Mouse (Mus musculus) thymus, postnatal 0 days (tissue): ENCODE measurements around the gene Kcnip3. TPM values are rescaled to one million over a fixed set of nuclear protein-coding genes. Genes with fewer than 3 reads are reported as not detected.

ENCODE experiments used
- DNase-seq: peaks from one replicate; pipeline ENCODE4 v3.0.0-alpha.2; 2015; ENCODE audit warnings: low spot score
- polyA plus RNA-seq: library from polyadenylated mRNA; unstranded; fragments of >200 nt; fragmentation: Nextera tagmentation; extraction: Ambion mirVana; gene quantifications from 2 replicates; pipeline ENCODE4 v1.2.1, GENCODE M21; 2015

Gene Kcnip3
- polyA plus RNA-seq, 1 experiment from 2014 or later: 2.2 TPM

DNA sequence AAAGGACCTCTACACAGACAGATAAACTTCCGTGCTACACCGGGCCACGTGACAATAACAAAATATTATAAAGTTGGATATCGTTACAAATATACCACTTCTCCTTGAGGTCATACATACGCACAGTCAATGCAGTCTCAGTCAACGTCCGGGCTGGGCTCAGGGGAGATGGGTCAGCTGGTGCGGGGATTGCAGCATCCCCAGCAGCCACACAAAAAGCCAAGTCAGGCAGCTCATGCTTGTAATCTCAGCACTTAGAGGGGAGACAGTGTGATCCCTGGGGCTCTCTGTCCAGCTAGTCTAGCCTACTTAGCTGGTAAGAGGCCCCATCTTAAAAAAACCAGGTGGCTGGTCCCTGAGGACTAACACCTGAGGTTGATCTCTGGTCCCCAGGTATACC is 50.6 kb downstream of the Kcnip3 start:
- no peak for DNase-seq

DNA sequence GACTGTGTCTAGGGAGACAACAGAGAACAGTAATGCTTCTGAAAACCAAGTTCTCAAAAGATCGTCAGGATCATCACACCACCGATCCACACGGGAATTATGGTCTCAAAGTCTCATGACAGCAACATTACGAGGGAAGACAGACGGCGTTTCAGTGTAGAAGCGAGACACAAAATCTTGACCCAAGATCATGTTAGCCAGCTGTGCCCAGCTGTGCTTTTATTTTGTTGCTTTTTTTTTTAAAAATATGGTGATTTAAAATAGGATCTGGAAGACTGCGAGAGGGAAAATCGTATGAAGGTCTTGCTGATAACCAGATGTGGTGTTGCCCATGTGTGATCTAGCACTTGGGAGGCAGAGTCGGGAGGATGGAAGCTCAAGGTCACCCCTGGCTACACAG is 51.2 kb downstream of the Kcnip3 start:
- no peak for DNase-seq

DNA sequence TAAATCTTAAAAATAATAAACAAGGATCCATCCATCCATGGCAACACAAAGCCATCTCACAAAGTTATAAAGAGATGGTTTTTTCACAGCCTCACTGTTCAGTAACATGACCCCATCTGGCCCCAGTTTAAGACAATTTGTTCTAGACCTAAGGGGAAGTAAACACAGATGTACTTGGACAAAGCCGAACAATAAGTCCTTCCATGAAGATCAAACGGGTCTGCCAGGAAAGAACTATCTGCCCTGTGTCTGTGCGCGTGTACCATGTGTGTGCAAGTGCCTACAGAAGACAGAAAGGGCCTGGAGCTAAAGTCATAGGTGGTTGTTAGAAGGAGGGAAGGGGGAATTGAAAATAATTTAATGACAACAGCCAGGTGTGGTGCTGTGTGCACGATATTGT is 51.7 kb downstream of the Kcnip3 start:
- DNase-seq: no peak

DNA sequence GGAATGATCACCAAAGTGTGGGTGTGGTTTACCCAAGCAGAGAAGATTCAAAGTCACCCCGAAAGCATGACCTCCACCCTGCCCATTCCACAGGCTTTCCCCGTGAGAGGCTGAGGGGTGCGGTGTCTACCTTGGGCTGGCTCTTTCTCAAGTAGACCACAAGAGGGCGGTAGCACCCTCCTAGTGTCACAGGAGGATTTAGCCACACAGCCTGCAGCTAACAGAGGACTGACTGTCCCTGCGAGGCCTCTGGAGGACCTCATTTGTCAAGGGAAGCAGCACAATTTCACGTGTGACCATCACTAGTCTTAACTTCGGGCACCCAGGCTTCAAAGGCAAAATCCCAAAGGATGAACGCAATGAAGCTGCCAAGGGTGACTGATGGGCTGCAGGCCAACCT is 59.6 kb downstream of the Kcnip3 start:
- peak; percentile 59 for DNase-seq

DNA sequence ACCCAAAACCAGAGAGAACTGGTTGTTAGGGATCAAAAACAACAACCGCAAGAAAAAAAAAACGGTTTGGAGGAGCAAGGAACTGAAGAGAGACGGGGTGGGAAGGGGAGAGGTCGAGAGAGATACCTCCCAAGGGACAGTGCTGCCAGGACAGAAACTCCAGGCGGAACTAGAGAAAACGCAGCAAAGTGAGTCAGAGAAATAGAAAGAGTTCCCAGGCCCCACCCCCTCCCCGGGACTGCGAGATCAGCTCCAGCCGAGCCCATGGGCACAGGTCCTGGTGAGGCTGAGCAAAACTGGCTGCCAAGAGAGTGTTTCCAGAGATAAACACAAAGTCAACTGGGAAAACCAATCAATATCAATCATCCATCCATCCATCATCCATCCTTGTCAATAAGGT is 60.5 kb downstream of the Kcnip3 start:
- DNase-seq: no peak

DNA sequence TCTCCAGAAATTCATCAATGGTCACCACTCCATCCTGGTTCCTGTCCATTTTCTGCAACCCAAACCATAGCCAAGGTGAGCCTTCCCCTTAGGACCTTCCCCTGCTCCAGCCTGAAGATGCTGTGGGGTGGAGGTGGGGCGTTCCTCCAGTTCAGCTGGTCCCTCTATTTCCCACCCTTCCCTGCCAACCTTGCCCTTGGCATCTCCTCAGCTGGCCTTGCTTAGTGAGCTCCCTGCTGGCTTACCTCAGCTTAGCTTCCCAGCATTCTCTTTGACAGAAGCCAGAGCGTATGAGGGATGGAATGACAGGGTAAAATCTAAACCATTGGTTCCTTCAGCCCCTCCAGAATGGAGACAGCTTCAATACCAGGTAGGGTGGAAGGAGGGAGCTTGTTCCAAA is 62.6 kb downstream of the Kcnip3 start:
- no peak for DNase-seq

DNA sequence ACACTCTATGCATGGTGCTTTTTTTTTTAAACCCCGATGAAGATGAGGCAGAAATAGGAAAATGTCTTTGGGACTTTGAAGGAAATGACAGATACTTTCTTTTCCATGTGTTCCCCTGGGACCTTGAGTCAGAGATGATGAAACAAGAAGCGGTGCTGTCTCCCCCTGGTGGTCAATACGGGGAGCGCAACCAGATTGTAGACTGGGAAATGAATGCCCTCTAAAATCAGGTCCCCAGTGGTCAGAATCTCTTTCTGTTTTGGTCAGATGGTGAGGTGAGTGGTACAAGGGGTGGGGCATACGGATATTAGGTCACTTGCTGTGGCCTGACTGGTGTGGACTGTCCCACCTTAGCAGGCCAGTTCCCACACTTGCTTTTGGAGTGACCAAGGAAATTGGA is 68.1 kb downstream of the Kcnip3 start:
- DNase-seq: peak; percentile 43

DNA sequence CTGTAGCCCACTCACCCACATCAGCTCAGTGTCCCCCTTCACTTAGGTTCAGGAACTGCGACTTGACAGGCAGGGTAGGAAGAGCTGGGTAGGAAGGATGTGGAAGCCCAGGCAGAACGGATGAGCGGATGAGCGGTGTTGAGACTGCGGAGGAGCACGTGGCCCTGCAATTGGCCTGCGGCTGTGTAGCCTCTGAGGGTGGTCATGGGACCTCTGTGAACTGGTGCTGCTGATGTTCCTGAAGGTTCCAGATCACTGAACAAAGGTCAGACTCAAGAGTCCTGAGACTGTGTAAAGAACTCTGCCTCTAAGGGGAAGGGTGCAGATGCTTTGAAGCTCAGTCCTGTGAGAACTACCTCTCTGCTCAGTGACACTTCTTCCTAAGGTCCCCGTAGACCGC is 68.8 kb downstream of the Kcnip3 start:
- DNase-seq: no peak

DNA sequence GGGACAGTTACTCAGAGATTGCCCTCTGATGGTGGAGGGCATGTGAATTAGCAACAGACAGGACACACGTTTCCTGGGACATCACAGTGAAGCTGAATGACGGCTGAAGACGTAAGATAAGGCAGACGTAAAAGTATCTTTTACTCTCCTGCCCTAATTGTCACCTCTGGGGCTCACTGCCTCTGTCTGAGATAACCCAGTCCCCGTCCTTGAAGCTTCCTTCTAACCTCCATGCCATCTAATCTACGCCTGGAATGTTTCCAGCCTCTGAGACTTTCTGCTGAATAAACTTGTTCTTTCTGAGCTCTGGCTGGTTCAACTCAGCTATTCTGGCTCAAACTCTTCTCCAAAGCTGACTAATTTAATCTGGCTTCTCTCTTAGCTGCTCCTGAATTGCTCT is 70.1 kb downstream of the Kcnip3 start:
- no peak for DNase-seq

DNA sequence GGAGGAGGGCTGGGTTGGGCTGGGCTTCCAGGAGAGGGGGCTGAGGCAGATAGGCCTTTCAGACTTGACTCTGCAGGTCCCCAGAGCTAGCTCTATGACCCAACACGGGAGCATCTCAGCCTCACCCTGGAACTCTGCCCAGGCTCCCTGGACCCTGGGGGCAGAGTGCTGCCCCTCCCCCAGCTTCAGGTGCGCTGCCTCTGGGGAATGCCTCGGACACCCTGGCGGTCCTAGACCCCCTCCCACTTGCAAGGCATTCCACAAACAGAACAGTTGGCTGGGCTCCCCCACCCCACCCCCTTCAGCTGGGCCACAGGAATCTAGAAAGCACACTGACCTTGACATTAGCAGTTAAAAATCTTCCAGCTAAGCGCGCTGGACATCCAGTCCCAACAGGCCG is 72.2 kb downstream of the Kcnip3 start:
- no peak for DNase-seq

DNA sequence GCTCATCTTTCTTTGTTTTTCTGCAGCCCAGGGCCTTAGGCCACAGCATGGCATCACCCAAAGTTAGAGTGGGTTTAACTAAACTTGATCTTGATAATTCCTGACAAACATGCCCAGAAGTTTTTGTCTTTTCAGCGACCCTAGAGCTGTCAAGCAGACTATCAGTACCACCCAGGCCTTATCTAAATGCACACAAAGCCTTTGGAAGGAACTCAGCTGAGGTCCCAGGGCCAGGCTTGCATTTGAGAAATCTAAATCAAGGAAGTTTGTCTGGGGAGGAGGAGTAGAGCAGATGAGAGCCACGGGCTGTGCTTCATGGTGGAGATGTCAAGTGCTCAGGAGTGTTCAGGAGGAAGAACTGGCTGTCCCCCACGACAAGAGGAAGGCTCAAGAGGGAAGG is 75.0 kb downstream of the Kcnip3 start:
- DNase-seq: no peak

DNA sequence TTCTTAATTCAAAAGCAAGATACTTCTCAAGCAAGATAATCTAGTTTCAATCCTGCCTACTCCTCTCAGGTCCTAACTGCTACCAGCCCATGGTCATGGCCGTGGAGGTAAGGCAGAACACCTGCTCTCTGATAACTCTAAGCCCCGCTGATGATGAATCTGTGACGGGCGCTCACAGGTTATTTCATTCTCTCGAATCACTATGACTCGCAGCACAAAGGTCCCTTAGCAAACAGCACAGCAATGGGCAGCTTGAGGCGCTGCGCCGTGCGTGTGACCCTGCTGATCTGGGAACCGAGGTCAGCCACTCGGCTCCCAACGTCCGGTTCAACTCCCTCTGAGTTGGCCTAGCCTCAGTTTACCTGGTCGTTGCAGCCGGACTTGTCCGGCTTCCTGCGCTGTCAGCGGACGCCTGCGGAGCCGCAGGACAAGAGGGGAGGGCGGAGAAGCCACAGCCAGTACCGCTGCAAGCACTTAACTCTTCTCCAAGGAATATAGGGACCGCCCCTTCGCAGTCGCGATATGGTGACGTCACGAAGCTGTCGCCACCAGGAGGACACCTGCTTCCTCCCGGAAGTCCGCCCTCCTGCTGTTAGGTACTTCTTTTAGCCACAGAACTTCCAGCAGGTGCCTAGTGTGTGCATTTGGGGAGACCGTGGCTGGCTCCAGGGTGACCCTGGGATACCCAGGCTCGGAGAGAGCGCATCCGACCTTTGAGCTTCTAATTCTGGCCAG is 77.7 kb downstream of the Kcnip3 start, which contains the start of gene Fahd2a:
Gene Fahd2a (minus strand): TSS at position 511 of the 735 bp plus-strand sequence.
- peak; percentile 92 for DNase-seq

DNA sequence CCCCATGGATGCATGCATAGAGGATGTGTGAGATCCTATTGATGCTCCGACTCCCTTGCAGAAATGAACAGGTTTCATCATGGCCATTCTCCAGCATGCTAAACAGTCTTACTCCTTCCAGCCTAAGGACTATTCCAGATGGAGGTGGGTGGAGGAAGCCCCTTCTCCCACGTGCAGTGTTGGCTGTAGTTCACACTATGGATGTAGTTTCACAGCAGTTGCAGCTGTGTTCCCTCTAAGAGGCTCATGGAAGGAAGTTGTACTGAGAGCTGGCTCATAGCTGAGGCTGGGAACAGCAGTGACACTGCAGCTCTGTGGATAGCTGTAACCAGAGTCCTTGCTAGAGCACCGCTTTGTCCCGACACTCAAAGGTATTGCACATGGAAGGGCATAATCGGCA is 84.2 kb downstream of the Kcnip3 start:
- DNase-seq: no peak

DNA sequence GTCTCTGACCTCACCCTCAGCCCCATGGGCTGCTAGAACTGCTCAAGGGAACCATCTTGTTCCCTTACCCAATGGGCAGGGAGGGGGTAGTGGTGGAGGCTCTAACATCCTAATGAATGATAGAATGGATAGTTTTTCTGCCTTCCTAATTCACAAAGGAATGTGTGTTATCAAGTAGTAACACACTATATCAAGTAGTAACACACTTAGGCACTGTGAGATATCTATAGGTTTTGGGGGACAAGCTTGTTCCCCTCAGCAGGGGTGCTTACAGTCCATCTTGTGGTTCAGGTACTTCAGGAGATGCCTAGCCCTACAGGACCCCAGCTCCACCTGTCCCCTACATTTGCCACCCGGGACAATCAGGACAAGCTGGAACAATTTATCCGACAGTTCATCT is 86.3 kb downstream of the Kcnip3 start:
- no peak for DNase-seq

DNA sequence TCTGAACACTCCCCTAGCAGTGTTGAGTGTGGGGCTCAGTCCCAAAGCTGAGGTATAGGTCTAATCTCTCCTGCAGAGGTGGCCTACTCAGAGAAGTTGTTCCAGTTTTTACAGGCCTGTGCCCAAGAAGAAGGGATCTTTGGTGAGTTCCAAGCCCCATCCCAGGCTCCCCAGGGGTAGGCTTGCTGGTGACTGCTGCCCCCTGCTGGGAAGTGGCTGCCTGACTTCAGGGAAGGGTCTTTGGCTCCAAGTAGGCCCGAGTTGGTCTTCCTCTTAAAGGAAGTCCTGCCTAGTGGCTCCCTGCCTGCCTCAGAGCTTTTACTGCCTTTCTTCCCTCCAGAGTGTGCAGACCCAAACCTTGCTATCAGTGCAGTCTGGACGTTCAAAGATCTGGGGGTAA is 86.8 kb downstream of the Kcnip3 start:
- peak; percentile 51 for DNase-seq

DNA sequence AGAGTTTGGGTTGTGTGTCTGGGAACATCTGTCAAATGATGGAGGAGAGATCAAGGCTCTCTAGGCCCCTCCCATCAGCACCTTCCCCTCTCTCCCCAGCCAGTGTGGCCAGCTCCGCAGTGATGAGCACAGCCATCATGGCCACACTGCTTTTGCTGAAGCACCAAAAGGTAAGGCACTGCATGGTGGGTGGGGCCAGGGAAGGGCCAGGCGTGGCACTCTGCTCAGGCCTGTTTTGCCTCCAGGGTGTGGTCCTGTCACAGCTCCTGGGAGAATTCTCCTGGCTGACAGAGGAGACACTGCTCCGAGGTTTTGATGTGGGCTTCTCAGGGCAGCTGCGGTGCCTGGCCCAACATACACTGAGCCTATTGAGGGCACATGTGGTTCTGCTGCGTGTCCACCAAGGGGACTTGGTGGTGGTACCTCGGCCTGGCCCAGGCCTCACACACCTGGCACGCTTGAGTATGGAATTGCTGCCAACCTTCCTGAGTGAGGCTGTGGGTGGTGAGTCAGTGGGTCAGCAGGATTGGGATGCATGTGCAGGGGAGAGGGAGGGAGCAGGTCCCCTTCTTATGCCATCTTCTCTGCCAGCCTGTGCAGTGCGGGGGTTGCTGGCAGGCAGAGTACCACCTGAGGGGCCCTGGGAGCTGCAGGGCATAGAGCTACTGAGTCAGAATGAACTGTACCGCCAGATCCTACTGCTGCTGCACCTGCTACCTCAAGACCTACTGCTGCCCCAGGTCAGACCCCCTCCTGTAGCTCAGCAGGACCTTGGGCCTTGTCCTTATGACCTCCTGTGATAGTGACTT is 88.2 kb downstream of the Kcnip3 start:
- no peak for DNase-seq

DNA sequence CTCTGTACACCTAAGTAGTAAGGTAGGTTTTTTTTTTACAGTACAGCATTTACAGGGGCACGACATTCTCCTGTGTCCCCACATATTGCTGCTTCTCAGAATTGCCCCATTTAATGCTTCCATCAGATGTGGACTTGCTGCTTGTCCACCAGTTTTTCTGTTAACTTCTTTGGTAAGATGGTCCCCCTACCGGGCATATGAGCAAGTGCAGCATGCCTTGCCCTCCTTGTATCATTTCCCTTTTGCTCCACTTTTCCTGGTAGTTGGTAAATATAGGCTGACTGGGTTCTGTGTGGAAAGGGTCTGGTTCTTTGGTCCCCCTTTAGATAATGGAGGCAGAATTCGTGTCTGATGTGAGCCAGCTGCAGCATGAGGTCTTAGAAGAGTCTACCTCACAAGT is 91.7 kb downstream of the Kcnip3 start:
- peak; percentile 36 for DNase-seq

DNA sequence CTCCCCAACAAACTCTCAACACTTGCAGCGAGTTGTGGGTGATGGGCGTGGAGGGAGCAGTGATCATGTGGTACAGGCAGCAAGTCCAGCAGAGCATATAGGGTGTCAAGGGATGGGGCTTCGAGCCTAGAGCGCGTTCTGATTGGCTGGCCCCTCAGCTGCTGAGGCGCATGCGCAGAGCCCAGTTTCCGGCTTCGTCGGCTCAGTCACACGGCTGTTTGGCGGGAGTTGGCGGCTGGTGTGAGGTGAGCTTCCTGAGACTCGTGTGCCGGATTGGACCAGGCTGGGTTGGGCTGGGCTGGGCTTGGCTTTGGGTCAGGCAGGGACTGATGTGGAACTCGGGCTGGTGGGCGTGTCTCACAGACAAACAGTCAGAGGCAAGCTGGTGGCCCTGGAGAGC is 96.9 kb downstream of the Kcnip3 start, which contains the start of gene Gpat2:
Gene Gpat2 (plus strand): TSS at position 223 of the 400 bp plus-strand sequence.
- no peak for DNase-seq

DNA sequence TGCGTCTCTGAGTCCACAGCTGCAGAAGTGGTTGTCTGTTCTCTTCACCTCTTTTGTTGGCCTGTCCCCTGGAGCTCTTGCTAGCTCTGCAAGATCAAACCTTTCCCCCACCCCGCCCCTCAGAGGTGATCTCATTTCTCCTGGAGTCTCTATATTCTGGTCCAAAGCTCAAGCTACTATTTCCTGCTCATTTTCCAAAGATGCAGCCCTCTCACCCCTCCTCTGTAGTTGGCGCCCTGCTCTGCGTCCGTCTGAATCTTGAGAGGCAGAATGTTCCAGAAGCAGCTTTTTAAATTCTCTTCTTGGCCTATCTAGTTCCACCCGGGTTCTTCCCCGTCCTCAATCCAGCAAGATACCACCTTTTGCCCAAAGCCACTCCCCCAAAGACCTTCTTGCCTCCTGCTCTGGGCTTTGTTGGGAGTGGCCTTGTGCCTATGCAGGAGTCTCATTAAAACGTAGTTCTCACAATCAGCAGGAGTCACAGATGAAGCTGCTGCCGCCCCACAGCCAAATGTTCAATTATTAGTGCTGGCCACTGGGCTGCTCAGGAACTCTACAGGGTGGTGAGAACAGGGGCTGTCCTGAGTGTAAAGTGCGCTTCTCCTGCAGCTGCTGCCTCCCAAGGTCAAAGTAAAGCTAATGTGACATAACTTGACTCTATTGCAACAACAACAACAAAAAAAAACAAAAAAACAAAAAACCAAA is 103.5 kb downstream of the Kcnip3 start:
- no peak for DNase-seq

DNA sequence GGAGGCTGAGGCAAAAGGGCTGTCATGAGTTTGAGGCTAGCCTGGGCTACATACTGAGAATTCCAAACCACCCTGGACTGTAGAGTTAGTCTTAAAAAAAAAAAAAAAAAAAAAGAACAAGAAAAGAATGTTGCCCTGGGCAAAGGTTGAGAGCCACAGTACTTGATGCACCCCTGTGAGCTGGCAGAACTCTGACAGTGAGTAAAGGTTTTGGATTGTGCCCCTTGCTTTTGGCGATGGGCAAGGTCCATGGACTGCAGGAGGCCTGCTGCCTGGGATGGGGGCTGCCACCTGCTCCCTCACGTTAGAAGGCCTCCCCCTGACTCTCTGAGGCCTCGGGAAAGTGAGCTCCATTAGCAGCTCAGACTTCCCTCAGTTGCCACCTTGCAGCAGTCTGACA is 105.2 kb downstream of the Kcnip3 start:
- DNase-seq: no peak

DNA sequence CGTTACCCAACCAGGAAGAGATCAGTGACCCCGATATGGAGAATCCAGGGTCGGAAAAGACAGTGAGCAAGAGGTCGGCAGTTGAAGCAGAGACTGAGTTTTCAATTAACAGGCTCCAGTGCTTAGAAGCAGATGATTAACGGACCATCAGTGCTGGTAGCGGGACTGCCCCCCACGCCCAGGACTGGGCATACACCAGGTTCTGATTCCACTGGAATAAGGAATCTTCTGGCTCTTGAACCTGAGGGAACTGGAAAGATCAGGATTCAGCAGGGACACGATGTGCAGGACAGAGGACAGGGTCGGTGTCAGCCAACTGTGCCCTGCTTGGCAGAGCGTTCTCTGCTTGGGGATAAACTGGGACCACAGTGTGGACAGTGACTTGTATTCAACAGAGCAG is 106.1 kb downstream of the Kcnip3 start:
- no peak for DNase-seq

DNA sequence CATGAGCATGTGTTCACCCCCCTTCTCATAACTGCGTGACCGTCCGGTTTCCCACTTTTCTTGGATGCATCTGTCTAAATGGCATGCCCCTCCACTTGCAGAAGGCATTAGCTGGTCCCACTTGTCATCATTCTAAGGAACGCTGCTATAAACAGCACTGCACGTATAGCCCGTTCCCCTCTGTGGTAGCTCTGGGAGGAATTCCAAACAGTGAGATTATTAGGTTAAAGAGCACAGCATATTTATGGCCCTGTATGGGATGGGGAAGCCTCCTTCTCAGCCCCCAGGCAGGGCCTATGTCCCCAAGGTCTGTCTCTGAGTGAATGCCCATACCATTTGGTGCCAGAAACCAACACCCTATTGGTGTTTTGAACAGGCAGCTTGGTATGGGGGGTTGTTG is 110.8 kb downstream of the Kcnip3 start:
- no peak for DNase-seq
